Mouse (Mus musculus): ENCODE measurements around the gene Ncaph2. TPM values are rescaled to one million over a fixed set of nuclear protein-coding genes. Genes with fewer than 3 reads are reported as not detected.

Gene Ncaph2
- polyA plus RNA-seq (2015; fragmentation: Nextera tagmentation; extraction: Ambion mirVana): 58.0 and 70.8 TPM in 2 replicates

DNA sequence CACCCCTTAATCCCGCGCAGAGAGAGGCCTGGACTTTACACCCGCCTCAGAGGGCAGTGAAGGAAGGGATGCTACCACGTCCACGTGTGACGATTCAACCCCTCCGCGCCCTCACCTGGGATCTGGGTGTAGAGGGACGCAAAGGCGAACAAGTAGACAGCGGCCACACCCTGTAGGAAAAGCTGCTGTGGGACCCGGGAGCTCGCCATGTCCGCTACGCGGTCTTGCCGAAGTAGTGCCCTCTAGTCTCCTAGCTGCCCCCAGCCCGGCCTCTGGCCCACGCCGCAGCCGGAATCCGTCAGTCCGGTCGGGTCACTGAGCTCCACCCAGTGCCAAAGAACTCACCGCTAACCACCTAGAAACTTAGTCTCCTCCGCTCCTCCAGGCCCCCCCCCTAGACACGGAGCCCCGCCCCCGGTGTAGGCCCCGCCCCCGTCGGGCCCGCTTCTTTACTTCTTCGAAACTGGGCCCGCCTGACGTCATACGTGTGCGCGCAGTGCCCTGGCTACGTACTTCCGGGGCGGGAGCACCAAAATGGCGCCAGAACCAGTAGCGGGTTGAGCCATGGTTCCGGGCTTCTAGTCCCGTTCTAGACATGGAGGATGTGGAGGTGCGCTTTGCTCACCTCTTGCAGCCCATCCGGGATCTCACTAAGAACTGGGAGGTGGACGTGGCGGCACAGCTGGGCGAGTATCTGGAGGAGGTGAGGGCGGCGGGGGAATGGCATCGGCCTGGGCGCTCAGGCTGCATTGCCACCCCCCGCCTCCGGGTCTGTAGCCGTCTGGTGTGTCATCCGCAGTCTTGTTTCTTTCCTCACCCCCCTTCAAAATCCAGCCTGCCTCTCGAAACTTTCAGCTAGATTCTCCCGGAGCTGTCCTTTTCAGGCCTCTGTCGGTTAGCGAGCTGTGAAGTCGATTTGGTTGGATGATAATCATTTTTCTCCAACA lies at the start of gene Ncaph2, which contains the start of gene Lmf2:
Gene Ncaph2, plus strand, starts transcription at position 479 of the 947 bp plus-strand sequence.
Gene Lmf2, minus strand, starts transcription at position 419 of the 947 bp plus-strand sequence.

DNA sequence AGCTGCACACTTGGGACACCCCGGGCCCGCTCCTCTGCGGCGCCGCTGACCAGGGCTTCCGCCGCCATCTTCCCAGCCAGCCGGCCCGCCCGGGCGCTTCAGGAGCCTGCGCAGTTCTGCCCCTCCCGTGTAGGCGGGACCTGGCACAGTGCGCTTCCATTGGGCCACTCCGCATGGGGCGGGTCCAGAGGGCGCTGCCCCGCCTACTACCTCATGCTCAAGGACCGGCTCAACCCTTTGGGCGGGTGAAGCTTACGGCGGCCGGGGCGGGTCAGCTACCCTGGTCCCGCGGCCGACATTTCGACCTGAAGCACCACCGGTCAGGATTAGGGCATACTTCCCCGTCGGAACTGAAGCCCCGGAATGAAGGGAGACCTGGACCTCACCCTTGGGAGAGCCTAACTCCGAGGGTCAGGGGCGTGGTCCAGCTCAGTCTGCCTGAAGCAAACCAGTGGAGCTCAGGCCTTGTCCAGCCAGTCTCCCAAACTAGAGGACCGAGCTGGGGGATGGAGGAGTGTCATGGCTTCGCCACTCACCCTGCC lies 40.3 kb upstream of the Ncaph2 start, which contains the start of gene Sbf1:
Gene Sbf1, minus strand, starts transcription at position 122 of the 542 bp plus-strand sequence.

DNA sequence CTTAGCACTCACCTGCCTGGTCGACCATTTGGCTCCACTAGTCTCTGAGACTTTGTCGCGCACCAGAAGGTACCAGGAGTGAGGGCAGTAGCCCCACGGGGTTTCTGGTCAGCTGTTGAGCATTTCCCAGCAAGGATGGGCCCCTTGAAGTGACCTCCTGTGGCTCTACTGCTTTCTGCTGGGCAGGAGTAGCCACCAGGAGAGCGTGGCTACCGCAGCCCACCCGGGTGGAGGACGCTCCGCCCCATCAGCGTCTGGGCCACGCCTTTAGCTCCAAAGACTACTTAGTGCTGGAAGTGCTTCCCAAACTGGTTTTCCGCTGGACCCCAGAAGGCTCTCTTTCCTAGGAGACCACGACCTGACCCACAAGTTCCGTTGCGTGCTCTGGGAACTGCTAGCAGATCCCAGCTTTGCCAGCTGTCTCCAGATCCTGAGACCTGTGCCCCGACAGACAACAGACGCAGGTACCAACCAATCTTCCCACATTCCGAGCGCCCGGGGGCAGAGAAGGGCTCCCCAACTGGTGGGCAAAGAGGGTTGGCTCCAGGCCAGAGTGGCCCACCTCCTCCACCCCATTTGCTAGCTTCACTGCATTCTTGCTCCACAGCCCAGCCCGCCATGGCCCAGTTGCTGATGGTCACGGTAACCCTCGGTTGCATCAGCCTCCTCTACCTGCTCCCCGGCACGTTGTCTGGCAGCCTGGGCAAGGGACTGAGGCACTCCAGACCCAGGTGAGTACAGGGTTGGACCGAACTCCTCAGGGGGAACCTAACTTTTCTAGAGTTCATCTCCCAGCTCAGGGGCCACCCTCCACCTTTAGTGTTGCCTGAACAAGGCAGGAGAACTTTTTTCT lies 32.6 kb upstream of the Ncaph2 start, which contains the start of gene Adm2:
Gene Adm2, plus strand, starts transcription at position 51 of the 853 bp plus-strand sequence.

DNA sequence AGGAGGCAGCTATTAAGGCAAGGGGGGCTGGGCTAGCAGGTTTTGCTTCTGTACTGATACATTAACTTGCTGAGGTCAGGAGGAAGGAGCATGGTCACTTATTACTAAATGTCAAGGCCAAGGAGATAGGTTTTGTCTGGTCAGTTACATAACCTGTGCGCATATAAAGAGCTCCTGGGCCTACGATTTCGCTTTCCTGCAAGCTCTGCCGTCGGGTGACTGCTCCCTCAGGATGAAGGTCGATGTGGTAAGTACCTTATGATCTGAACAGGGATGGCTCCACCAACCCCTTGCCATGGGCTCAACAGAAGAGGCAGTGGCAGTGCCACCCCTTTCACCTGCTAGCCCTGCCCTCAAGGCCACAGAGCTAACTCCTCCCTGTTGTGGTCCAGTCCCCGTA lies 21.2 kb upstream of the Ncaph2 start, which contains the start of gene Miox:
Gene Miox, plus strand, starts transcription at position 128 of the 400 bp plus-strand sequence.

DNA sequence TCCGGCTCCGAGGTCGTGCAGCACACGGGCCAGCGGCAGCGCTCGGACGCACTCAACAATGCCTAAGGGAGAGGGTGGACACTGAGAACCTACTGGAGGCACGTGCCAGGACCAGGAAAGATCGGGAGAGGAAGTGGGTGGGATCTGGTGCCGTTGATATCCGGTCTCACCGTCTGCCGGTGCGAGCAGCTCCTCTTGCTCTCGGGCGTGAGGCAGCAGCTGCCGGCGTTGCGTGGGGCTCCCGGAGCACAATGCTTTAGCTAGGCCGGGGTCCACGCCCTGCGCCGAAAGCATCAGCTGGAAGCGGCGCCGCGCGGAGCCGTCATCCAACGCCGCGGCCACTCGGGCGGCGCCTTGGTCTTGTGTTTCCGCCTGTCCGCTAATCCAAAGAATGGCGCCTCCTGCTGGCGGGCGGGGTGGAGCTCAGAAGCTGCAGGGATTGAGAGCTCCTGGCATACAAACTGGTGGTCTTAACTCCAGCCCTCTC lies 18.3 kb downstream of the Ncaph2 start, which contains the start of gene Sco2:
Gene Sco2, minus strand, starts transcription at position 85 of the 487 bp plus-strand sequence.

DNA sequence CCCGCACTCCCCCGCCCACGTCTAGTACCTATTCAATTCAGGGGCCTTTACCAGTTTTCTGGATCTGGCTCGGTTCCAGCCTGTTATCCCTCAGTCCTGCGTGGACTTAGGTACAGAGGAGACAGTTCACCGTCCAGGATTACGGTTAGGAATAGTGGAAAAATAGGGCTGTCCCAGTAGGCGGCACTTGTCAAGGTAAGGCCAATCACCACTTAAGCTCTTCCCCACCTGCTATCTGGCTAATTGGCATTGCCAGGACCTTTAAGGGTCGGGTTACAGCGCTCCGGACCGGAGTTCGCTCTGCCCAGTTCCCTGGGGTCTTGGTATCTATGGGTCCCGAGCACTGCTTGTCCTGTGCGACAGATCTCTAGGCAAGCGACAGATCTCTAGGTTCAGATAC lies 21.4 kb downstream of the Ncaph2 start, which contains the start of gene Tymp:
Gene Tymp, minus strand, starts transcription at position 83 of the 400 bp plus-strand sequence.

DNA sequence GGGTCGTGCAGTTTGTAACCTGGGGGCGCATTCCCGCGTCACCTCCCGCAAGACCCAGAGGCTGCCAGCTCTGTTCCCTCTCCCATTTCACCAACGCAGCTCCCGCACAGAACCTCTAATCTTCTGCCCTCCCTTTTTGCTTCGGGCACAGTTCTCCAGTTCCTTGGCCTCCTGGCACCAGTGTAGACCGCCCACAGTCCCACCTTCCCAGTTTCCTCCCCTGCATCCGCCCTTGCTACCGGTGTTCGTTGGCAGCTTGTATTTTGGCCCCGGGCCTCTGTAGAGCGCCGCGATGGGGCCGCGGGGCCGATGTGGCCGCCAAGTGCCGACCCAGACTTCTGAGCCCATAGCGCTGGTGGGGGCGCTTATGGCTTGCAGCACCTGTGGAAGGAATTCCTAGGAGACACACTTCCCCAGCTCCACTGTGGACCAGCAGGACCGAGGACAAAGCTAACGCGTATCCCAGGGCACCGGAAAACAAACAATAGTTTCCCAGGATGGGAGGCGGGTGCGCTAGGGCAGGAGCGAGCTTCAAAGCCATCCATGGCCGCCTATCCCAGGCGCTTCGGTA lies 23.4 kb downstream of the Ncaph2 start, which contains the start of gene Odf3b:
Gene Odf3b, minus strand, starts transcription at position 452 of the 571 bp plus-strand sequence.

DNA sequence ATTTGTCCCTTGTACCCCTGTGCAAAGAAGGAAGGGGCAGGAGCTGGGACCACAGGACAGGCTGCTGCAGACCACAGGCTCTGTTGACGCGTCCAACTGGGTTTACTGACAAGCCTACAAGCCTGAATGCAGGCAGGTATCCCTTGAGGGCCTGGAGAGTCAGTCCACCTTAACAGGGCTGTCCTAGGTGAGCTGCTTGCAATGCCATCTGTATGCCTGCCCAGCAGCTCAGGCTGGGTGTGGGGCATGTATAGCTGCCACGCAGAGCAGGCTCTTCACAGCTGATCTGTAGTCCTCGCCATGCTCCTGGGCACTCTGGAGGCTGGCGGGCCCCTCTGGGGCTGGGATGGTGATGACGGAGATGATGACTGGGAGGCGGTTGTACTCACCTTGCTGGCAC lies 29.1 kb downstream of the Ncaph2 start, which contains the start of gene Klhdc7b:
Gene Klhdc7b, plus strand, starts transcription at position 301 of the 400 bp plus-strand sequence.

DNA sequence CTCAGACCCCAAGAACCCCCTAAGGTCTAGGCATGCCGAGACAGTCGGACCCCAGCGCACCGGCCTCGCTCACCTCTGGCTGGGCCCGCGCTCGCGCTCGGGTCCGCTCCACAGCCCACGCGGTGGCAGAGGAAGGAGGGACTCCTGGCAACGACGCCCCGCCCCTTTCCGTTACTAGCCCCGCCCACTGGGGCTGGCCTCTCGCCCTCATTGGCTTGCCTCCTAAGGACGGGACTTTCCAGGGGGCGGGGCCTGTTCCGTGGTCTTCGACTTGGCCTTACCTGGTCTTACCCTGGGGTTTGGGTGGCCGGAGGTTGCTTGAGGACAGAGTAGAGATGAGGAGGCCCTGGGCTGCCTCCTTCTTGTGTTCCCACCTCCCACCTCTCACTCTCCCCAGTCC lies 54.6 kb downstream of the Ncaph2 start, which contains the start of gene Syce3:
Gene Syce3, minus strand, starts transcription at position 386 of the 400 bp plus-strand sequence.

Small RNAs within 50 kb of the gene (microRNA-seq; reads per million reads assigned to microRNA genes)
- gene Mir6959: 0 to 0.81 reads per million in 2 experiments

Other genes with a start within 250 kb of the Ncaph2 start
- gene Tubgcp6, start 232.6 kb upstream of the Ncaph2 start, polyA plus RNA-seq (2015; fragmentation: Nextera tagmentation; extraction: Ambion mirVana): 5.1 and 6.6 TPM in 2 replicates
- gene Hdac10, start 227.0 kb upstream of the Ncaph2 start, polyA plus RNA-seq (2015; fragmentation: Nextera tagmentation; extraction: Ambion mirVana): 8.8 and 10.3 TPM in 2 replicates
- gene Mapk12, start 215.0 kb upstream of the Ncaph2 start, polyA plus RNA-seq (2015; fragmentation: Nextera tagmentation; extraction: Ambion mirVana): 44.6 and 44.9 TPM in 2 replicates
- 1.2 and 1.5 TPM in 2 replicates for gene Mapk11, start 206.1 kb upstream of the Ncaph2 start, polyA plus RNA-seq (2015; fragmentation: Nextera tagmentation; extraction: Ambion mirVana)
- 42.0 and 42.7 TPM in 2 replicates for gene Plxnb2, start 174.9 kb upstream of the Ncaph2 start, polyA plus RNA-seq (2015; fragmentation: Nextera tagmentation; extraction: Ambion mirVana)
- 14.0 and 17.0 TPM in 2 replicates for gene Dennd6b, start 159.2 kb upstream of the Ncaph2 start, polyA plus RNA-seq (2015; fragmentation: Nextera tagmentation; extraction: Ambion mirVana)
- gene Ppp6r2, start 144.2 kb upstream of the Ncaph2 start, polyA plus RNA-seq (2015; fragmentation: Nextera tagmentation; extraction: Ambion mirVana): 27.4 and 27.8 TPM in 2 replicates
- 23.1 and 26.3 TPM in 2 replicates for gene Sbf1, start 40.4 kb upstream of the Ncaph2 start, polyA plus RNA-seq (2015; fragmentation: Nextera tagmentation; extraction: Ambion mirVana)
- gene Adm2, start 33.0 kb upstream of the Ncaph2 start, polyA plus RNA-seq (2015; fragmentation: Nextera tagmentation; extraction: Ambion mirVana): not detected in 2 replicates
- not detected in 2 replicates for gene Miox, start 21.3 kb upstream of the Ncaph2 start, polyA plus RNA-seq (2015; fragmentation: Nextera tagmentation; extraction: Ambion mirVana)
- 27.3 and 34.7 TPM in 2 replicates for gene Lmf2, start 60 bp upstream of the Ncaph2 start, polyA plus RNA-seq (2015; fragmentation: Nextera tagmentation; extraction: Ambion mirVana)
- gene Sco2, start 18.1 kb downstream of the Ncaph2 start, polyA plus RNA-seq (2015; fragmentation: Nextera tagmentation; extraction: Ambion mirVana): 6.5 and 7.5 TPM in 2 replicates
- 0.96 and 1.4 TPM in 2 replicates for gene Tymp, start 21.3 kb downstream of the Ncaph2 start, polyA plus RNA-seq (2015; fragmentation: Nextera tagmentation; extraction: Ambion mirVana)
- gene Odf3b, start 23.6 kb downstream of the Ncaph2 start, polyA plus RNA-seq (2015; fragmentation: Nextera tagmentation; extraction: Ambion mirVana): 0.61 and 1.2 TPM in 2 replicates
- not detected in 2 replicates for gene Klhdc7b, start 29.2 kb downstream of the Ncaph2 start, polyA plus RNA-seq (2015; fragmentation: Nextera tagmentation; extraction: Ambion mirVana)
- gene Syce3, start 54.8 kb downstream of the Ncaph2 start, polyA plus RNA-seq (2015; fragmentation: Nextera tagmentation; extraction: Ambion mirVana): not detected in 2 replicates
- 150 and 169 TPM in 2 replicates for gene Cpt1b, start 70.1 kb downstream of the Ncaph2 start, polyA plus RNA-seq (2015; fragmentation: Nextera tagmentation; extraction: Ambion mirVana)
- gene C730034F03Rik, start 73.9 kb downstream of the Ncaph2 start, polyA plus RNA-seq (2015; fragmentation: Nextera tagmentation; extraction: Ambion mirVana): 1.7 and 2.0 TPM in 2 replicates
- 0.17 and 0.41 TPM in 2 replicates for gene Gm44502, start 74.0 kb downstream of the Ncaph2 start, polyA plus RNA-seq (2015; fragmentation: Nextera tagmentation; extraction: Ambion mirVana)
- gene Chkb, start 74.2 kb downstream of the Ncaph2 start, polyA plus RNA-seq (2015; fragmentation: Nextera tagmentation; extraction: Ambion mirVana): 71.2 and 83.3 TPM in 2 replicates
- gene Mapk8ip2, start 98.2 kb downstream of the Ncaph2 start, polyA plus RNA-seq (2015; fragmentation: Nextera tagmentation; extraction: Ambion mirVana): 0.14 and 0.15 TPM in 2 replicates
- 12.0 and 13.8 TPM in 2 replicates for gene Arsa, start 121.7 kb downstream of the Ncaph2 start, polyA plus RNA-seq (2015; fragmentation: Nextera tagmentation; extraction: Ambion mirVana)
- gene Shank3, start 143.9 kb downstream of the Ncaph2 start, polyA plus RNA-seq (2015; fragmentation: Nextera tagmentation; extraction: Ambion mirVana): 0.40 and 0.82 TPM in 2 replicates
- gene Acr, start 212.6 kb downstream of the Ncaph2 start, polyA plus RNA-seq (2015; fragmentation: Nextera tagmentation; extraction: Ambion mirVana): 0.14 TPM in 1 of 2 replicates, not detected in the other
- 10.2 and 10.9 TPM in 2 replicates for gene Rabl2, start 236.2 kb downstream of the Ncaph2 start, polyA plus RNA-seq (2015; fragmentation: Nextera tagmentation; extraction: Ambion mirVana)